8 mouse cellular contexts compared by ENCODE assay signal in the genomic region with DNA sequence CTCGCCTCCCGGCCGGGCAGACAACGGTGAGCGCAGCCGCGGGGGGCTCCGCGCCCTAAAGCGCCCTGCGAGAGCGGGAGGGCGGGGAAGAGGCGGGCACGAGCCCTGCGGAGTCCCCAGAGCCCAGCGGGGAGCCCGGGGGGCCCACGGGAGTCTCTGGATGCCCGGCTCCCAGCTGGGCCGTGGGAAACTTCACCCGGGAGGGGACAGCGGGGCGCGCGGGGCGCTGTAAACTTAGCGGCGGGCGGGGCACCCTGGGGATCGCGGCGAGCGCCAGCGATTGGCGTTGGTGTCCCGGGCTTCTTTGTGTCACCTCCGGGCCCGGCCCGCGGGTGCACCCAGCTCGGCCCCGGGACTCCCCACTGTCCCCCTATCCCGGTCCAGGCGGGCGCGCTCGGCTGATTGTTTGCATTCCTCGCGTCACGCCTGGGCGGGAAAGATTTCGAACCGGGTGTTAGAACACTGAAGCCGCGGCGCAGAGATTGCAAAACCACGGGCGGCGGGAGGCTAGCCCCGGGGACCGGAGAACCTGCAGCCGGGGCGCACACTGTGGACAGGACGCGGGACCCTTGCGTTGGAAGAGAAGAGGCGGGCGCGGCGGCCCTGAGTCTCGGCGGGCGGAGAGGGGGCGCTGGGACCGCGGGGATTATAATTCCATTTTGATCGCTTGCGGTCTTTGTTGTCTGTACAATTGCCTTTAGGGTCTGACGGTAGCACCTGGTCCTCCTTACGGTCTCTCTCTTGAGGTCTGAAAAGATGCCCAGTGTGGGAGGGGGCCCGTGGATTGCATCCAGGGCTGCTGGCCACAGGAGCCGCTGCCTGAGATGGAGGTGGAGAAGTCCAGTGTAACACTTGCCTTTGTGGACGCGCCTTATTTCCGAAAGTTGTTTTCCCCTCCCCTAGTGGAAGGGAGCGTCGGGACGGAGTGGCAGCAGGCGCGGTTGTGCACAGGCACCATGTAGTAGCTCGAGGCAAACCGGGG. TPM values are rescaled to one million over a fixed set of nuclear protein-coding genes. Genes with fewer than 3 reads are reported as not detected.
DNase-seq lines count a peak whose midpoint lies in the region; ATAC-seq and TF ChIP-seq lines count a peak whose summit lies in the region.

No protein-coding gene starts in this region.

- H3K4me2 ChIP-seq in forebrain, embryonic 14.5 days (ENCODE audit: low read length) = peak overlapping the region; percentile 82
- H3K4me2 ChIP-seq in lung, embryonic 14.5 days = peak overlapping the region; percentile 86

- H3K9ac ChIP-seq in forebrain, embryonic 14.5 days (ENCODE audit: low read length) = peak overlapping the region; percentile 94
- peak overlapping the region; percentile 91 for H3K9ac ChIP-seq in lung, embryonic 14.5 days

- no peak for TF ChIP-seq POLR2A in olfactory bulb, adult 2 months (IDR thresholded peaks at IDR 0.05; ENCODE audit: insufficient read depth, low read depth, low read length)

- intact Hi-C loops in heart, postnatal 14 days (cut with DNase I) = loop anchor here (5.0 to 10.0 kb wide), 2 partner anchors 34 to 56 kb away; no protein-coding TSS in a partner anchor

- no peaks in the 10 kb centered on the region for H3K27me3 ChIP-seq in forebrain, embryonic 14.5 days (replicated peaks; ENCODE audit: control insufficient read depth, insufficient read depth, low read length)
- no peaks in the 10 kb centered on the region for H3K27me3 ChIP-seq in lung, embryonic 14.5 days (ENCODE audit: insufficient read depth, low read length)

- H3K27ac ChIP-seq in forebrain, embryonic 14.5 days (ENCODE audit: low read depth, low read length) = peak overlapping the region; percentile 89
- peak overlapping the region; percentile 86 for H3K27ac ChIP-seq in lung, embryonic 14.5 days (ENCODE audit: low read depth)
- H3K27ac ChIP-seq in olfactory bulb, adult 2 months (ENCODE audit: insufficient read depth, low read depth, low read length) = no peak overlapping the region

- no peaks in the 10 kb centered on the region for H3K36me3 ChIP-seq in forebrain, embryonic 14.5 days (ENCODE audit: control insufficient read depth, insufficient read depth, low read length)
- H3K36me3 ChIP-seq in lung, embryonic 14.5 days (ENCODE audit: insufficient read depth) = no peaks in the 10 kb centered on the region

- peaks cover 9% of the 10 kb centered on the region for H3K4me1 ChIP-seq in forebrain, embryonic 14.5 days (ENCODE audit: control insufficient read depth, insufficient read depth, low read length)
- no peaks in the 10 kb centered on the region; the same call in 1 of the 2 replicates for H3K4me1 ChIP-seq in lung, embryonic 14.5 days (ENCODE audit: insufficient read depth)
- peaks cover 7% of the 10 kb centered on the region for H3K4me1 ChIP-seq in olfactory bulb, adult 2 months (ENCODE audit: control insufficient read depth, insufficient read depth, low read length)

- peak overlapping the region; percentile 88 for H3K4me3 ChIP-seq in forebrain, embryonic 14.5 days (ENCODE audit: low read depth, low read length)
- peak overlapping the region; percentile 83 for H3K4me3 ChIP-seq in lung, embryonic 14.5 days (ENCODE audit: low read depth, low read length)
- peak overlapping the region; percentile 58 for H3K4me3 ChIP-seq in olfactory bulb, adult 2 months (ENCODE audit: insufficient read depth, low read depth, low read length)

- ATAC-seq in cerebellum, adult (ENCODE audit: insufficient number of reproducible peaks, low FRiP score, low TSS enrichment) = peak; percentile 32
- peak; percentile 82 for ATAC-seq in forebrain, embryonic 14.5 days
- peak; percentile 85 for ATAC-seq in lung, embryonic 14.5 days (ENCODE audit: insufficient read depth)

- no peaks in the 10 kb centered on the region for H3K9me3 ChIP-seq in forebrain, embryonic 14.5 days (replicated peaks; ENCODE audit: control insufficient read depth, low read length)
- no peaks in the 10 kb centered on the region for H3K9me3 ChIP-seq in lung, embryonic 14.5 days (ENCODE audit: low read depth, low read length)

- WGBS in forebrain, embryonic 14.5 days = under 1% methylated on average over 70 of the region's 93 CpGs
- WGBS in lung, embryonic 14.5 days = under 1% methylated on average over 82 of the region's 93 CpGs
- under 1% methylated on average over 89 of the region's 93 CpGs for WGBS in olfactory bulb, adult 2 months

- peak; percentile 43 for DNase-seq in ES-CJ7 (ENCODE audit: low read depth, low spot score)
- peak; percentile 75 for DNase-seq in forebrain, embryonic 14.5 days (ENCODE audit: low spot score)
- DNase-seq in heart, postnatal 14 days = peak; percentile 72 to 77
- peak; percentile 85 to 87 for DNase-seq in kidney, postnatal 36 days
- peak; percentile 80 for DNase-seq in lung, embryonic 14.5 days
- peak; percentile 14 to 15 for DNase-seq in thymus, postnatal 10 days (ENCODE audit: low spot score in 2 of 2)

- TF ChIP-seq CTCF in lung, embryonic 14.5 days (IDR thresholded peaks at IDR 0.05; ENCODE audit: low read depth) = peak; percentile 47
- TF ChIP-seq CTCF in olfactory bulb, adult 2 months (IDR thresholded peaks at IDR 0.05; ENCODE audit: insufficient read depth, low read depth, low read length) = no peak

RNA-seq across cellular contexts. Expression of gene Syne2, which starts 0.8 kb away (rescaled TPM):
- polyA plus RNA-seq in forebrain, embryonic 14.5 days (2014; fragmentation: Nextera tagmentation; extraction: Ambion mirVana) = 62.0 and 84.9 TPM in 2 replicates
- 10 to 100 TPM; 44.8 to 47.9 TPM for total RNA-seq in heart, postnatal 14 days (2021)
- 59.4 and 68.4 TPM in 2 replicates for polyA plus RNA-seq in lung, embryonic 14.5 days (2014; fragmentation: Nextera tagmentation; extraction: Ambion mirVana)
- not detected in 2 replicates for polyA plus RNA-seq in olfactory bulb, adult 2 months (2012; ENCODE audit: insufficient read depth, insufficient read length, low replicate concordance, missing spikeins)

Comparison
In these comparisons a context has a peak if more than half of its experiments do, and no peak if none do; other contexts are left out.
1. DNase-seq: peak in every context shown above with its lines; median percentile 86 in kidney, postnatal 36 days; 80 in lung, embryonic 14.5 days; 75 in forebrain, embryonic 14.5 days; 74 in heart, postnatal 14 days; 43 in ES-CJ7; 14 in thymus, postnatal 10 days.
2. ATAC-seq: peak in every context shown above with its lines; median percentile 85 in lung, embryonic 14.5 days; 82 in forebrain, embryonic 14.5 days; 32 in cerebellum, adult.